Mouse (Mus musculus): Measurements from ENCODE around the gene Olfr323. TPM values are rescaled to one million over a fixed set of nuclear protein-coding genes. Genes with fewer than 3 reads are reported as not detected.

Olfr323 gene
- not detected in 2 replicates for polyA plus RNA-seq (2011; ENCODE audit: insufficient read depth, insufficient read length, low replicate concordance, missing spikeins)

DNA sequence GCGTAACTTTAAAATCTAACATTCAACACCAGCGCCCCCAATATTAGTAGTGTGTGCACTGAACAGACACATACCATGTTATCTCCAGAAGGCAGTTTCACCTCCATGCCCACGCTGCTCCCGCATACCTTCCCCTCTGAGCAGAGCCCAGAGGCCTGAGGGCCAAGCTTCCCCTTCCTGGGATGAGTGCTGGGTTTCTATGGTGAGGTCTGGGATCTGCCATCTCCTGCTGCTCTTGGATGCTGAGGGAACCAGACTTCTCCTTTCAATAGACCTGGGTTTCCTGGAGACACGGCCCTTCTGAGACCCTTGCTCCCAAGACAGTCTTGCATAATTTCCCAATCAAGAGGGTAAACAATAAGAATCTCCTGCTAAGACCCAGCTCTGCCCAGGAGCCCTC, at the start of gene Olfr323:
Gene Olfr323, minus strand, starts transcription at position 101 of the 400 bp plus-strand sequence.
- Histone ChIP-seq H3K27ac (ENCODE audit: control insufficient read depth, insufficient read depth, low read depth, low read length, poor library complexity) (no peak within 1 kb of the TSS), H3K4me1 (ENCODE audit: control insufficient read depth, insufficient read depth, low read length) (no peaks in the 10 kb centered on the region; the same call in 1 of the 2 replicates), H3K4me3 (replicated peaks; ENCODE audit: control insufficient read depth, low read depth, low read length) (no peak within 1 kb of the TSS)
- 67% methylated on average over 5 of the region's 5 CpGs for WGBS
- no peak for TF ChIP-seq CTCF (IDR thresholded peaks at IDR 0.05; ENCODE audit: control insufficient read depth, insufficient read depth, low read length)

DNA sequence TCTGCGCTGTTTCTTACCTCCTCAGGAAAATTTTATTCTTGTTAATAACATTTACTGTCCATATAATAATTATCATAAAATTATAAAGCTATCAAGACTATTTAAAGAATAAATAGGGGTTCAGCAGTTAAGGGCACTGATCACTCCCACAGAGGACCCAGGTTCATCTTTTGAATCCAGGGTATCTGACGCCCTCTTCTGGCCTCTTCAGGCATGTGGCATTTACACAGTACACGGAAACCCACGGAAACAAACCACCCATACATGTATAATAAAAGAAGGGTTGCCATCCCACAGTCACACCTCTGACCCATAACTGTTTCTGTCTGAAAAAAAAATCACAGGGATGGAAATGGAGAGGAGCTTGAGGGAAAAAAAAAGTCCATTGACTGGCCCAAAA, 41.5 kb upstream of the Olfr323 start:
- Histone ChIP-seq H3K27ac (ENCODE audit: control insufficient read depth, insufficient read depth, low read depth, low read length, poor library complexity) (no peak overlapping the region), H3K4me3 (replicated peaks; ENCODE audit: control insufficient read depth, low read depth, low read length) (no peak overlapping the region), H3K4me1 (ENCODE audit: control insufficient read depth, insufficient read depth, low read length) (no peaks in the 10 kb centered on the region)
- 40% methylated on average over 4 of the region's 4 CpGs for WGBS
- TF ChIP-seq CTCF (IDR thresholded peaks at IDR 0.05; ENCODE audit: control insufficient read depth, insufficient read depth, low read length) (no peak), POLR2A (IDR thresholded peaks at IDR 0.05; ENCODE audit: borderline replicate concordance, control insufficient read depth, low read depth, low read length) (no peak)

DNA sequence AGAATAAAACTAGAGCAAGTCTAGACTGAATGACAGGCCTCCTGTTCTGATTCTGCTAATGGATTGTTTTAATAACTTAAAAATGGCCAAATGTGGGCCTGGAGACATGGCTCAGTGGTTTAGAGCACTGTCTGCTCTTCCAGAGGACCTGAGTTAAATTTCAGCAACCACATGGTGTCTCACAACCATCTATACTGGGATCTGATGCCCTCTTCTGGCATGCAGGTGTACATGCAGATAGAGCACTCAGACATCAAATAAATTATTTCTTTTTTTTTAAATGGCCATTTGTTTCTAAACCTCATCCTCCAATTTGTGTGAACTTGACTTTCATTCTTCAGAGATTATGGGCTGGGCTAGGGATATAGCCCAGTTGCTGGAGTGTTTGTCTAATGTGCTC, 39.0 kb upstream of the Olfr323 start:
- no peaks in the 10 kb centered on the region for H3K4me1 ChIP-seq (ENCODE audit: control insufficient read depth, insufficient read depth, low read length)
- H3K27ac ChIP-seq (ENCODE audit: control insufficient read depth, insufficient read depth, low read depth, low read length, poor library complexity), result no peak overlapping the region
- no peak overlapping the region for H3K4me3 ChIP-seq (replicated peaks; ENCODE audit: control insufficient read depth, low read depth, low read length)
- TF ChIP-seq CTCF (IDR thresholded peaks at IDR 0.05; ENCODE audit: control insufficient read depth, insufficient read depth, low read length), result no peak
- no peak for TF ChIP-seq POLR2A (IDR thresholded peaks at IDR 0.05; ENCODE audit: borderline replicate concordance, control insufficient read depth, low read depth, low read length)

DNA sequence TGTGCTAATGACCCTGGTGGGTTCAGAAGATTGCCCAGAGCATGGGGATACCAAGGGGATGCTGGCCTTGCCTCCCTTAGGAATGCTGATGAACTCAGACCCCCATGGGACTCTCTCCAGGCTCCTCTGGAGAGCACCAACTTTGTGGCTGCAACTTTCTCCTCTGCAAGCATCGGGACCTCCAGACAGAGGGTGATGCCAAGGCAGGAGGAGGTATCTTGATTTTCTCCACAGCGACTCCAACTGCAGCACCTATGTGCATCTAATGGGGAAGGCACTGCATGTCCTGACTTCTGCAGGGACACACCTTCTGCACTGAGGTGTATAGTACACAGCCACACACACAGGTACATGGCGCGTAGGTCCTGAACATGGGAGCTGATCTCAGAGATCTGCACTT, 28.3 kb upstream of the Olfr323 start, which contains the start of gene Olfr322:
Gene Olfr322, plus strand, starts transcription at position 187 of the 400 bp plus-strand sequence.
- H3K27ac ChIP-seq (ENCODE audit: control insufficient read depth, insufficient read depth, low read depth, low read length, poor library complexity), result no peak within 1 kb of the TSS
- 76% methylated on average over 4 of the region's 4 CpGs for WGBS
- no peak for TF ChIP-seq CTCF (IDR thresholded peaks at IDR 0.05; ENCODE audit: control insufficient read depth, insufficient read depth, low read length)
- TF ChIP-seq POLR2A (IDR thresholded peaks at IDR 0.05; ENCODE audit: borderline replicate concordance, control insufficient read depth, low read depth, low read length), result no peak
- no peaks in the 10 kb centered on the region for H3K4me1 ChIP-seq (ENCODE audit: control insufficient read depth, insufficient read depth, low read length)
- no peak within 1 kb of the TSS for H3K4me3 ChIP-seq (replicated peaks; ENCODE audit: control insufficient read depth, low read depth, low read length)

DNA sequence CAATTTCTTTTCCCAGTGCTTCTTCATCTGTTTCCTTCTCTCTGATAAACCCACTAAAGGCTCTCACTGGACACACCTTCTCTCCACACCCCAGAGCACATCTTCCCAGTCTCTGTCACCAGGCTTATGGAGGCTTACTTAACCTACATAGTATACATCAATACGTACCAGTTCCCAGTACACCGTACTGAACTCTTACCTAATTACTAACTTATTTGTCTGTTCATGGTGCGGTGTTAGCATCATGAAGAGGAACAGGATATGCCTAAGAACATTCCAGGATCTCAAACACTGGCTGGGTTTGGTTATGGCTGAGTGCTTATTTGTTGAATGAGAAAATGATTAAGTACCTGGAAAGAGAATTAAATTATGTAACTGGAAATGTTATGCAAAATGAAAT, 24.9 kb upstream of the Olfr323 start:
- no peak overlapping the region for H3K4me3 ChIP-seq (replicated peaks; ENCODE audit: control insufficient read depth, low read depth, low read length)
- H3K27ac ChIP-seq (ENCODE audit: control insufficient read depth, insufficient read depth, low read depth, low read length, poor library complexity), result no peak overlapping the region
- H3K4me1 ChIP-seq (ENCODE audit: control insufficient read depth, insufficient read depth, low read length), result no peaks in the 10 kb centered on the region
- TF ChIP-seq CTCF (IDR thresholded peaks at IDR 0.05; ENCODE audit: control insufficient read depth, insufficient read depth, low read length) (no peak), POLR2A (IDR thresholded peaks at IDR 0.05; ENCODE audit: borderline replicate concordance, control insufficient read depth, low read depth, low read length) (no peak)
- WGBS, result 88% methylated on average over 3 of the region's 3 CpGs

DNA sequence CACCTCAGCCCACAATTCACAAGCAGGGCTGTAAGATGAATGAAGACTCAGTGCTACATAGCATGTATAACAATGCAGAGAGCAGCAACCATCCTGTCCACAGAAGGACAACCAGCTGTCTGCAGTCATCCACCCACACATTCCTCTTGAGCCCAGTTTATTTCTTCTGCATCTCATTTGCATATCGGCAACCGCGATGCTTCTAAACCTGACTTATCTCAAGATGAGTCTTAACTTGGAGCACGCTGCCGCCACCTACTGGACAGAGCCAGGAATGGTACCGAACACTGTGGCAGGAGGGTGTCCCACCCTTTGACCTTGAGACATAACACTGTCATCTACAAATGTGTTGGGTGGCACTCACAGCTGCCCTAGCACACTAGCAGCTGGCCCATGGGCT, 13.0 kb upstream of the Olfr323 start:
- TF ChIP-seq POLR2A (IDR thresholded peaks at IDR 0.05; ENCODE audit: borderline replicate concordance, control insufficient read depth, low read depth, low read length) (no peak), CTCF (IDR thresholded peaks at IDR 0.05; ENCODE audit: control insufficient read depth, insufficient read depth, low read length) (peak; percentile 94)
- H3K4me3 ChIP-seq (replicated peaks; ENCODE audit: control insufficient read depth, low read depth, low read length), result no peak overlapping the region
- WGBS, result 21% methylated on average over 6 of the region's 6 CpGs
- H3K4me1 ChIP-seq (ENCODE audit: control insufficient read depth, insufficient read depth, low read length), result no peaks in the 10 kb centered on the region; the same call in 1 of the 2 replicates
- no peak overlapping the region for H3K27ac ChIP-seq (ENCODE audit: control insufficient read depth, insufficient read depth, low read depth, low read length, poor library complexity)

DNA sequence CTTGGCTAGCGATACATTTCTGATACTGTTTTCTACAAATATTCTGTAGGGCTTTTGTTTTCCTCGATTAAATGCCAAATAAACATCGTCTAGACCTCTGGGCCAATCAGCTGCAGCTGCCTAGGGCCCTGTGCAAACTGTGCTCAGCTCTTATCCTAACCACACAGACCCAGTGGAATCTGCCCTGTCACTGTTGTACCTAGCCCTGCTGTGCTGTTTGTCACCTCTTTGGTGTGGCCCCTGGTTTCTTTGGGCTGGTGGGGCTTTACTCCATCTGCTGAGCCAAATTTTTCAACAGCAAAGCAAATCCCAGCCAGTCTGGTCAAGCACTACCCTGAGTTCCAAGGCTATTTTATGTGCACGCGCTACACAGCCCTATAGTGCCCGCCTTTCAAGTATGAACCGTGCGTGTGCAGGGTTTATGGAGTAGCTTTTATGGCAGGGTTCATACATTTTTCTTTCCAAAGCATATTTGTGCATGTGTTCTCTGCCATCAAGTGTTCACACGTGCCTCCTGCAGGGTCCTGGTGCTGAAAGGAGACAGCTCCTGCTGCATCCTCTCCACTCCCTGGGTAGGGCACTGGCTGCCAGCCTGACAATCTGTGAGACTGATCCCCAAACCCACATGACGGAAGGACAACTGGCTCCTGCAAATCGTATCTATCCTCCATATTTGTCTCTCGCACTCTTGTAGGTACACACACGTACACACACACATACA, 11.5 kb upstream of the Olfr323 start:
- WGBS, result 56% methylated on average over 13 of the region's 13 CpGs
- Histone ChIP-seq H3K4me3 (replicated peaks; ENCODE audit: control insufficient read depth, low read depth, low read length) (peak overlapping the region; percentile 73), H3K27ac (ENCODE audit: control insufficient read depth, insufficient read depth, low read depth, low read length, poor library complexity) (peak overlapping the region; percentile 95), H3K4me1 (ENCODE audit: control insufficient read depth, insufficient read depth, low read length) (no peaks in the 10 kb centered on the region; the same call in 1 of the 2 replicates)
- no peak for TF ChIP-seq CTCF (IDR thresholded peaks at IDR 0.05; ENCODE audit: control insufficient read depth, insufficient read depth, low read length)
- no peak for TF ChIP-seq POLR2A (IDR thresholded peaks at IDR 0.05; ENCODE audit: borderline replicate concordance, control insufficient read depth, low read depth, low read length)

DNA sequence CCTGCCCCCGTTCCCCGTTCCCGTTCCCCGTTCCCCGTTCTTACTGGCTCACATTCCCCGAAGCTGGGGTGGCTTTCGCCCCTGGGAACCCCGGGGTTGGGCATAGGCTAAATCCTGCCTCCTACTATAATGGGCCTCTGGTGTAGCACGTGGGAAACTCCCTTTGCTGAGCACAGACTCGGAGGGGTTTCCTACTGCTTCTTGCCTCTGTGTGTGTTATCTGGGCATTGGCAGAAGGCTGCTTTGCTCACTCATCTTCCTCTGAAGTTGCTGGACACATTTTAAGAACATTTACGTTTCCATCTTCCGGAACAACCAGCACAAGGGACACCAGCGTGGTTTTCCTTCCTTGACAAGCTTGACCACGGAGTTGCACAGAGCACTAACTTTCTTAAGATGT, 10.8 kb upstream of the Olfr323 start:
- 5% methylated on average over 14 of the region's 14 CpGs for WGBS
- no peaks in the 10 kb centered on the region; the same call in 1 of the 2 replicates for H3K4me1 ChIP-seq (ENCODE audit: control insufficient read depth, insufficient read depth, low read length)
- H3K27ac ChIP-seq (ENCODE audit: control insufficient read depth, insufficient read depth, low read depth, low read length, poor library complexity), result peak overlapping the region; percentile 97
- TF ChIP-seq POLR2A (IDR thresholded peaks at IDR 0.05; ENCODE audit: borderline replicate concordance, control insufficient read depth, low read depth, low read length), result no peak
- TF ChIP-seq CTCF (IDR thresholded peaks at IDR 0.05; ENCODE audit: control insufficient read depth, insufficient read depth, low read length), result no peak
- H3K4me3 ChIP-seq (replicated peaks; ENCODE audit: control insufficient read depth, low read depth, low read length), result peak overlapping the region; percentile 82

Data from bone marrow, adult 2 months (tissue).